Mouse (Mus musculus) cerebellum, postnatal 36 days (tissue): ENCODE data around the gene Fgfr2.

Source experiments
- DNase-seq, 2 experiments: peaks; one replicate each; pipeline ENCODE4 v3.0.0; 2021 to 2022; ENCODE audit warnings: mixed read lengths in 2 of 2

Fgfr2 gene

DNA sequence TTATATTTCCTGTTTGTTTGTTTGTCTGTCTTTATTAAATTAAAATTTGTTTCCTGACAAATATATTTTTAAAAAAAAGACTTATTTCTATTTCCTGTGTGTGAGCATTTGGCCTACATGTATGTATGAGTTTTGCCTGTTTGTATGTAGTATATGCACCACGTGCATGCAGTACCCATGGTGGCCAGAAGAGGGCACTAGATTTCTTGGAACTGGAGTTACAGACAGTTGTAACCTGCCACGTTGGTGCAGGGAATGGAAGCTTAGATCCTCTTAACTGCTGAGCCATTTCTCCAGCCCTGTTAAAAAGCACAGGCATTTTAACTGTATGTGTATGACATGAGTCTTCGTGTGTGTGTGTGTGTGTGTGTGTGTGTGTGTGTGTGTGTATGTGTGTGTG, 1365.2 kb downstream of the Fgfr2 start:
- DNase-seq, result no peak

GRCm38 (mm10) chr7:131747152-131748010, 1375.8 kb downstream of the Fgfr2 start:
- no peak for DNase-seq

GRCm38 (mm10) chr7:131746752-131747151, 1376.4 kb downstream of the Fgfr2 start:
- DNase-seq, result peak in 1 of 2 experiments; percentile 3

DNA sequence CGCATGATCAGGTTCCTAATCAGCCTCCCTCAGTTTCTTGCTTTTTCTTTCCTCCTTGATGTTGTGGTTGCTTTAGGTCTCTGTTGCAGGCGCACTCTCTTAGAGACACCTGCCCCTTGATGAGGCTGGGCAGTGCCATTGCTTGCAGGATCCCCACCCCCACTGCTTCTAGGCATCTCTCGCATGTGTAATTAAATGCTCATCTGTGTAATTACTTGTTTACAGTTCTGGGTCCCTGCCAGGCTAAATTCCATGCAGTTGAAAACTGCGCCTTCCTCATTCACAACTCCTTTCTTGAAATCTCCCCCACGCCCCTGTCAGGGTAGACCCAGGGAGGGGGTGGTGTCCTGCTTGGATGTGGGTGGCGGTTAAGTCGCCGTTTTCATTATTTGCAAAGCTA, 1380.0 kb downstream of the Fgfr2 start:
- DNase-seq, result no peak

- no peak for DNase-seq
Measured at GRCm38 (mm10) chr7:131722783-131723575, 1400.2 kb downstream of the Fgfr2 start.

DNA sequence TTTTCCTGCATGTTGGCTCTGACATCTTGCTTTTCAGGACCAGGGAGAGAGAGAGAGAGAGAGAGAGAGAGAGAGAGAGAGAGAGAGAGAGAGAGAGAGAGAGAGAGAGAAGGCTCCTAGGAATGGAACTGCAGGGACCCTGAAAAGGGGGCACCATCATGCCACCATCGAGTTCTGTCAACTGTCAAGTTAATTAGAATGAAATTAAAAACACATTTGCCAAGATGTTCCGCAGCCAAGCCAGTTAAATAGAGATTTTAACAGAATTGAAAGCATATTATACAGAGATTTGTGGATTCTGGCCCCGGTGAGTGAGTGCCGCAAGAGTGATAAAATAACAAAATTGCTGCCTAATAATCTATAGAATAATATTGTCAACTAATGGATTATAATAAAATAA, 1400.8 kb downstream of the Fgfr2 start:
- no peak for DNase-seq

- DNase-seq, result no peak
Measured at GRCm38 (mm10) chr7:131718280-131718679, 1404.9 kb downstream of the Fgfr2 start.

DNA sequence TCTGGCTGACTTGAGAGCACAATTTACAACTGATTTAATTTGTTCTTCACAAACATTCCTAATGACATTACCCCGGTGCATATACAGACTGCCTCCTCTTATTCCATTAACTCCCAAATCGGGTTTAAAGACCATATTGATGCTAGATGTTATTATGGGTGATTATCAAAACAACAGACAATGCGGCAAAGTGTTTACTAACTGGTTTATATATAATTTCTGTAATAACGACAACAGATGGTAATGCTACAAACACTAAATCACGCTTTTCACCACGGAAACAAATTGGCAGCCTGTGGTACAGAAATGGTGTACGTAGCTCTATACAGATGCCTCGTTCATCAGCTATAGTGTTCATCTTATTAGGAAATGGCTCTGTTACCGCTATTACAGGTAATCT, 1410.1 kb downstream of the Fgfr2 start:
- DNase-seq, result no peak

GRCm38 (mm10) chr7:131696889-131697288, 1426.3 kb downstream of the Fgfr2 start:
- no peak for DNase-seq

- no peak for DNase-seq
Measured at GRCm38 (mm10) chr7:131687324-131687723, 1435.8 kb downstream of the Fgfr2 start.

DNA sequence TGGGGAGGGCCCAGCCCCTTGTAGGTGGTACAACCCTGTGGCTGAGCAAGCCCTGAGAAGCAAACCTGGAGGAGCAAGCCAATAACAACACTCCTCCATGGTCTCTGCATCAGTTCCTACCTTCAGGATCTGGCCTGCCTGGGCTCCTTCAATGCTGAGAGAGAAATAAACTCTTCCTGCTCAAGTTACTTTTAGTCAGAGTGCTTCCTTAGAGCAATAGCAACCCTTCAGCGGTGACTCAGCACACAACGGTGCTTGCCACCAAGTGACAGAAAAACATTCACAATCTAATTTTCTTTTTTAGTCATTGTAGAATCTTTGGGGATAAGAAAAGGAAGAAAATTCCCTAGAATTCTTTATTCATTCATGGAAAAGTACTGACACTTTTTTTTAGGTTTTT, 1446.0 kb downstream of the Fgfr2 start:
- no peak for DNase-seq

GRCm38 (mm10) chr7:131670586-131670985, 1452.6 kb downstream of the Fgfr2 start:
- no peak for DNase-seq

DNA sequence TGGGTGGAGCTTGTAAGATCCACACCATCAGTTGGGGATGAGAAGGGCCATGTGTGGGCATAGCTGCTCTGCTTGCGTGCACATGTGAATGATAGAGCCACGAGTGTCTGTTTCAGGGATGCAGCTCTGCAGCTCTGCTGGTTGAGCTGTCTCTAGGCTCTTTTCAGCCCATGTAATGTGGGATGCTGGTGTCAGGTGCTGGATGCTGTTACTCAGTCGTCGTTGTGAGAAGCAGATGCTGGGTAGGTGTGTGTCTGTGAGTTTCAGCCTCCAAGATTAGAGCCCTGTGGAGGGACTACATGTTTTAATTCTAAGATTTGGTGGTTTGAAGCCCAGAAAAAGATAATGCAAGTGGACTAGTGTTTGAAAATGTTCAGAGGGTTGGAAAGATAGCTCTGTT, 1453.8 kb downstream of the Fgfr2 start:
- DNase-seq, result no peak

DNA sequence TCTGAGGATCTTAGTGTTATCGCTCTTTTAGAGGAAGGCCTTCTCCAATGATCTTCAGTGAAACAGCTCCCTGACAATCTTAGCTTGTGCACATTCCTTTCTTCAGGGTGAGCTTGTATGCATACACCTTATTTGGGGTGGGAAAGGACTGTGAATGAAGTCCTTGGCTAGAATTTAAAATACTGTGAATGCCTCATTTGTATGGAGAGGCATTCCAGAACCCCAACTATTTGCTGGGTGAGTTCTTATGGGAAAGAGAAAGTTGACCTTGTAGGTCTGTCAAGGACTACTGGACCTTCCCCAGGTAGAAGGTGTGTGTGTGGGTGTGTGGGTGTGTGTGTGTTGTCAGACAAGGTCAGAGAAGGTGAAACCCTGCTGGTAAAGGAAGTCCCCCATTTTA, 1462.4 kb downstream of the Fgfr2 start:
- no peak for DNase-seq

GRCm38 (mm10) chr7:131656017-131656416, 1467.1 kb downstream of the Fgfr2 start:
- no peak for DNase-seq

DNA sequence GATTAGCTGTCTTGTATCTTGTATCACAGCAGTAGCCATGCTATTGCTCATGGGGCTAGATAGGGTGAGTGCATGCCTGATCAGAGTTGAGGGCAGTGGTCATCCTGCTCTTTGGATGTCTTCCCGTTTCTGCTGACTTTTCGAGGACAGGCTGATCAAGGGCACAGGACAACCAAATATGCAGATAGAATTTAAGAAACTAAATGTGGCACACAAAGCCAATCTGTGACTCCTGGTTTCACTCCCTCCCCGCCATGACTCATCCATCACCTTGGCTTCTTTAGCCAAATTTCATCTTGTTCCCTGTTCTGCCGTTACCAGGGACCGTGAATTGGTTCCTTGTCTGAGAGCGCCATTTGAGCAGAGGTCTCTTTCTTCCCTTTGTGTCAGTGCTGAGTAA, 1469.7 kb downstream of the Fgfr2 start:
- DNase-seq, result no peak

- no peak for DNase-seq
Measured at GRCm38 (mm10) chr7:131651921-131652694, 1471.0 kb downstream of the Fgfr2 start.

GRCm38 (mm10) chr7:131650277-131650676, 1472.9 kb downstream of the Fgfr2 start:
- no peak for DNase-seq

GRCm38 (mm10) chr7:131648276-131648675, 1474.9 kb downstream of the Fgfr2 start:
- DNase-seq, result no peak

GRCm38 (mm10) chr7:131647583-131647982, 1475.6 kb downstream of the Fgfr2 start:
- no peak for DNase-seq

- DNase-seq, result no peak
Measured at GRCm38 (mm10) chr7:131644586-131644985, 1478.6 kb downstream of the Fgfr2 start.

GRCm38 (mm10) chr7:131644051-131644450, 1479.1 kb downstream of the Fgfr2 start:
- no peak for DNase-seq

- no peak for DNase-seq
Measured at GRCm38 (mm10) chr7:131643341-131643840, 1479.8 kb downstream of the Fgfr2 start.
